Mouse (Mus musculus) kidney, adult 18-20 months (tissue): ENCODE results near the gene Tefm.
"Not testable (repeated sequence)": the region's sequence is repeated elsewhere in the genome, so short reads cannot be mapped to it uniquely, and the experiment has no call there.

Source experiments
- DNase-seq: peaks from one replicate; pipeline ENCODE4 v3.0.0; 2021

The Tefm gene

DNA sequence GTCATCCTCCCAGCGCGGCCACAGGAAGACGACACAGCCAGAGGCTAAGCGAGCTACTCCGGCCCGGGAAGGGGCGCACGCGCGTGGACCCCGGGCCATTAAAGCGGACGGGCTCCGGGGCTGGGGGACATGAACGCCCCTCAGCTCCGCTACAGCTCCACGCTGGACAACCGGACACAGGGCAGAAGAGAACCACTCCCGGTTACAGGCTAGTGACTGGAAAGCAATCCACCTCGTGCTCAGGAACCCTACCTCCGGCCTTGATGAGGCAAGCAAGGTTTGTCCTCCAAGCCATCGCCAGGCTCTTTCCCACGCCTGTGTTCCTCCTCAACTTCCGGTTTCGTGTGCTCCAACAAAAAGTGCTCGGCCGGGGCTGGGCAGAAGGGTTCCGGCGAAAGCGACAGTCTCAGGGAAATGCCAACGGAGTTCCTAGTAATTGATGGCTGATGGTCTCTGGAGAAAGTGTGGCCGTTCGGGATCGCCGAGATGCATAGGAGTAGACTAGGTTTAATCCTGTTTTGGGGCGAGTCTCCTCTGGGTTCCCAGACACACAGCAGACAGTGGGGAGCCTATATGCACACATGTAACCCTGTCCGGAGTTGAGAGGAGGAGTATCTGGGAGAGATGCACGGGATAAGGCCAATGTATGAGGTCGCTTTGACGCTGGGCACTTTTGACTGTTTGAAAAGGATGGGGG is at the start of gene Tefm:
Tefm (minus strand) TSS at position 351 of the 697 bp plus-strand sequence.
- DNase-seq, result peak; percentile 88

DNA sequence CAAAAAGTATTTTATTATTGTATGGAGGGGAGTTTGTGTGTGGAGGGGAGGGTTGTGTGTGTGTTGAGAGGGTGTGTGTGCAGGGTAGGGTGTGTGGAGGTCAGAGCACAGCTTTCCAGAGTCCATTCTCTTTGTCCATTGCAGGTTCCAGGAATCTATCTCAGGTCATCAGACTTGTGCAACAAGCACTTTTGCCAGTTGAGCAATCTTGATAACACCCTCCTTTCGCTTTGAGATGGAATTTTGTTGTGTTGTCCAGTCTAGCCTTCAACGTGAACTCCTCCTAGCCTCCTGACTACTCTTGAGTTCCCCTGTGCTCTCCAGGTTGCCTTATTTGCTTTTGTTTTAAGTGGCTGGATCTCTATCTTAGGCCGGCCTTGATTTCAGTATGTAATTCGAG is 48.3 kb upstream of the Tefm start:
- no peak for DNase-seq

DNA sequence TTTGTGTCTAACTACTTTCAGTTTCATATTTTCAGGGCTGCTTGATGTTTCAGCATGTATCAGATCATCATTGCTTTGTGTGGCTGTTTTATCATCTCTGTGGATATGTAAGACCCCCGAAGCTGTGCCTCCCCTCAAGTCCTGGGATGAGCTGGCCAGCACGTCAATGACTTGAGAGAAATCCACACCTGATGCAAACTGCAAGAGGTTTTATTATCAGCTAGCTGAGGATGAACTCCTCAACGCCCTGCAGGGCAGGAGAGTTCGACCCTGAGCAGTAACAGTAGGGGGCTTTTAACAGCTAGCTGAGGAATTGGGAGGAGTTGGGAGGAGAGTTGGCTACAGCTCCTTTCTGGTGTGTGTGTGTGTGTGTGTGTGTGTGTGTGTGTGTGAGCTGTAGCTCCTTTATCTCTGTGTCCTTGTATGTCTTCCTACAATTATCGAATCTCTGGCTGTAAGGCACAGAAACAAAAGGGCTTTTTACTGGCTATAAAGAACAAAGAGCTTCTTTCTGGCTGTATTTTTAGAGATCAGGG is 43.5 kb upstream of the Tefm start:
- not testable (repeated sequence) for DNase-seq

- DNase-seq, result no peak
These were observed 42.6 kb upstream of the Tefm start for GRCm38 (mm10) chr11:80184531-80185071.

DNA sequence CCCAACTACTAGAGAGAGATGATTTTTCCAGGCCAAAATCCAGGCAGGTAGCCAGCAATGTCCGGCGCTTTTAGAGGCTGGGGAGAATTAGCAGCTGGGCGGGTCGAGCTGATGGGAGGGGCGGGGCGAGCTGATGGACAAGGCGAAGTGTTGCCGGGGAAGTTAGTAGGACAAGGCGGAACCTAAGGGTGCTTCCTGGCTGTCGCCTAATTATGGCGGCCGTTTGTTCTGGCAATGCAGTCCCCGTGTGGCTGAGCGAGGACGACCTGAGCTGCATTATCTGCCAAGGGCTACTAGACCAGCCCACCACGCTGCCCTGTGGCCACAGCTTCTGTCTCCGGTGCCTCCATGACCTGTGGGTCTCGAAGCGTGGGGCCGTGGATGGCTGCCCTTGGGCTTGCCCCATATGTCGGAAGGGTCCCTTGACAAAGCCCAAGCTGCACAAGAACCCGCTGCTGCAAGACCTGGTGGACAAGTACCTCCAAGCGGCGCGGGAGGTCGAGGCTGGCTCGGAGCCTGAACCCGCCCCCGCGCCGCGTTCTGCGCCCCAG is 41.8 kb upstream of the Tefm start, which contains the start of gene Rnf135:
Rnf135 (plus strand) TSS at position 147 of the 551 bp plus-strand sequence.
- peak; percentile 94 for DNase-seq

DNA sequence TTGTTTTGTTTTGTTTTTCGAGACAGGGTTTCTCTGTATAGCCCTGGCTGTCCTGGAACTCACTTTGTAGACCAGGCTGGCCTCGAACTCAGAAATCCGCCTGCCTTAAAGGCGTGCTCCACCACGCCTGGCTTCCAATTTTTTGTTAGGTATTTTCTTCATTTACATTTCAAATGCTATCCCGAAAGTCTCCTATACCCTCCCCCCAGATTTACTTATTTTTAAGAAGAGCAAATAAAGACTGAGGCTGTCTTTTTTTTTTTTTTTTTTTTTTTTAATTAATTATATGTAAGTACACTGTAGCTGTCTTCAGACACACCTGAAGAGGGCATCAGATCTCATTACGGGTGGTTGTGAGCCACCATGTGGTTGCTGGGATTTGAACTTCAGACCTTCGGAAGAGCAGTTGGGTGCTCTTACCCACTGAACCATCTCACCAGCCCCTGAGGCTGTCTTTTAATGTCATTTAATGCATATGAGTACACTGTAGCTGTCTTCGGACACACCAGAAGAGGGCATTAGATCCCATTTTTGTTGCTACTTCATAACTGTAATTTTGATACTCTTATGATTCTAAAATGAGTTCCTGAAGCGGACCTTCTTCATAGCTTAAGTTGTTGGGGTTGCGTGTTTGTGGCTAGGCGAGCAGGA is 41.2 kb upstream of the Tefm start:
- not testable (repeated sequence) for DNase-seq

- no peak for DNase-seq
These were observed 39.2 kb upstream of the Tefm start for GRCm38 (mm10) chr11:80181021-80181749.

- no peak for DNase-seq
These were observed 36.3 kb upstream of the Tefm start for GRCm38 (mm10) chr11:80178316-80178715.

DNA sequence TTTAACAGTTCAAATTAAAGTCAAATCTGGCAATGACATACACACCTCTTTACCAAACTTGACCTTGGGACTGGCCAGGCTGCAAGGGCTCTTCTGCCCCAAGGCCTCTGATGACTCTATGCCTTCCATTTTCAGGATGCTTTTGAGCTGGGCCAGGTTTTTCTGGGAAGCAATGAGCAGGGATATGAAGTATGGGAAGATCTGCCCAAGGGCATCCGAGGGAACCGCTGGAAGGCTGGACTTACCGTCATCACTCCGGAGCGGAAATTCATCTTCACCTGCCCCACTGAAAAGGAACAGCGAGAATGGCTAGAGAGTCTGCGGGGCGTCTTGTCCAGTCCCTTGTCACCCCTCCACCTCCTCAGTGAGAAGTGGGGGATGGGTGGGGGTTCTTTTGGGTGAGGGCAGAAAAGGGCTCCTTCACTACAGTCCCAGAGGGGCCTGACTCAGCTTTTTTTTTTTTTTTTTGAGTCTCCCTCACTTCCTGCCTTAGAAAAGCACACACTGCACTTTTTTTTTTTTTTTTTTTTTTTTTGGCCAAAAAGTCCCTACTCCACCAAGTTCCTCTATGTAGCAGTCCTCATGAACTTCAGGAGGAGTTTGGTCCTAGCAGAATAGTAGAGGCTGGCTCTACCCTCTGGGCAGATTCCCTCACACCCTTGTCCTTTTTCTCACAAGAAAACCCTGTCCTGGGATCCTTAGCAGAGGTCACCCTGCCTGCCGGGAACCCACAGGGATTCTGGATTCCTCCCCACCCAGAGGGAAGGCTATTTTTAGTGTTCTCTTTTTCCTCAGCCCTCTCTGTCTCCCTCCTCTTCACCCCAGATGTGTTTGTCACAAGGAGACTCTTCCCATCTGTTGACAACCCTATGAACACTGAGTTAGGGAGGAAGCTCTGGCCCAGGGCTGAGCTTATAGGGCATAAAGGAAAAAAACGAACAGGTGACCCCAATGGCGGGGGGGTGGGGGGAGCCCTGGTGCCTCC is 35.2 kb upstream of the Tefm start:
- no peak for DNase-seq

DNA sequence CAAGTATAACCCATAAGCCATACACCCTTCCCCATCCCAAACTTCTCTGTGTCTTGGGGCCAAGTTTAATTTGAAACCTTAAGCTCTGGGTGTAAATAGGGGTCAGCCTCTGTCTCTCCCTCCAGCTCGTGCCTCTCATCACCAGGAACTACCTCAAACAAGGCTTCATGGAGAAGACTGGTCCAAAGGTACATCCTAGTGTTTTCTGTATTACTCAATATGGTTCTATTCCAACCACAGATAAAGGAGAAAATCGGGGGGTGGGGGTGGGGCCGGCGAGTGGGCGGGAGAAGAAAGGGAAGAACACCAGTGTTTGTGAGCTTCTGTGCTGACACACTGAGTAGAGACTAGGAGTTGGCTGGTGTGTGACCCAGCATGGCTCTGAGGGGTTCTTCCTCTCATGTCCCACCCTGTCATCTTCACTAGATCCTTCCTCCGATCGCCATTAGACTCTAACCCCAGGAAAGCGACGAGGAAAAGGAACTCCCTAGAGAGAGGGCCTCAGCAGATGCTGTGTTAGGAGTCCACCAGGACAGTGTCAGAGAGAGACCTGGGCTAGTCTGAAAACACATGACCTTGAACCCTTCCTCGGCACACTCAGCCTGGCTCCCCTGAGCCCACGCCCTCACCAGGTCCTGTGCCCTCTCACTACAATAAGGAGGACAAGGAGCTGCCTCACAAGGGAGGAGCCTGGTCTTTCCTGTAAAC is 32.1 kb upstream of the Tefm start:
- no peak for DNase-seq

DNA sequence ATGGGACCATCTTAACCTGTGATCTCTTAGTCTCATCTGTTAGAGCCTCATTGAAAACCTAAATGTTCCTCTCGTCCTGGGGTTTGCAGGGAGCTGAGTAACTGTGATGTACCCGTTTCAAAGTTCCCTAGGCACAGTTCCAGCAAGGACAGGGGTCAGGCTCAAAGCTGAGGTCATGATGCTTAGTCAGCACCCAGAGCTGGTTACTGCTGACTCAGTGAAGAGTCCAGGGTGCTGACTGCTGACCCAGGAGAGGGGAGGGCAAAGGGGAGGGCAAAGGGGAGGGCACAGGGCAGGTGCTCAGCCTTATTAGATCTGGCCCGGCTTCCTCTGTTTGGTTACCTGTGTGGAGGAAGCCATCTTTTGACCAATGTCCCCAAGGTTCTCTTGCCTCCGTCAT is 29.9 kb upstream of the Tefm start:
- peak; percentile 81 for DNase-seq

DNA sequence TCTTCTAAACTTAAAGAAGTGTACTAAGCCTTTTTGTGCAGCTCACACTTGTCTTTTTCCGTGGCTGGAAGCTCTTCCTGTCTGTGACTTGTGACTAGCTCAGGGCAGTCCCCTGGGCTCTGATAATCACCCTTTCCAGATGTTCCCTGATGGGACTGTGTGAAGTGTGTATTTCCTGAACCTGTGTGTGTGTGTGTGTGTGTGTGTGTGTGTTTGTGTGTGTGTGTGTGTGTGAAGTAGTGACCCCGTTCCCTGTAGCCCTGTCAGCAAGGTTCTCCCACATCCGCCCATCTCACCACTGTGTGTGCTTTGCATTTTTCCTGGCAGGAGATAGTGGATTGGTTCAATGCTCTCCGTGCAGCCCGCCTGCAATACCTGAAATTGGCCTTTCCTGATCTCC is 28.4 kb upstream of the Tefm start:
- no peak for DNase-seq

DNA sequence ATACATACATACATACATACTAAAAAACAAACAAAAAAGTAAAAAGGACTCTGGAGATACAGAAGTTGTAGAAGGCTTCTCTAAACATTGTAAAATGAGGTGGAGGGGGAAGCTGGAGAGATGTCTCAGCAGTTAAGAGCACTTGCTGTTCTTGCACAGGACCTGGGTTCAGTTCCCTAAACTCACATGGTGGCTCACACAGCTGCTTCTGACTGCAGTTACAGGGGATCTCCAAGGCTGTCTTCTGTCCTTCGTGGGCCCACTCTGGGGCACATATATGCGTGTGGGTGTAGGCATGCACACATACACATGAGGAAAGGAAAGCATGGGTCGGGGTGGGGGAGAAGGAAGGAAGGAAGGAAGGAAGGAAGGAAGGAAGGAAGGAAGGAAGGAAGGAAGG is 27.7 kb upstream of the Tefm start:
- DNase-seq, result no peak

DNA sequence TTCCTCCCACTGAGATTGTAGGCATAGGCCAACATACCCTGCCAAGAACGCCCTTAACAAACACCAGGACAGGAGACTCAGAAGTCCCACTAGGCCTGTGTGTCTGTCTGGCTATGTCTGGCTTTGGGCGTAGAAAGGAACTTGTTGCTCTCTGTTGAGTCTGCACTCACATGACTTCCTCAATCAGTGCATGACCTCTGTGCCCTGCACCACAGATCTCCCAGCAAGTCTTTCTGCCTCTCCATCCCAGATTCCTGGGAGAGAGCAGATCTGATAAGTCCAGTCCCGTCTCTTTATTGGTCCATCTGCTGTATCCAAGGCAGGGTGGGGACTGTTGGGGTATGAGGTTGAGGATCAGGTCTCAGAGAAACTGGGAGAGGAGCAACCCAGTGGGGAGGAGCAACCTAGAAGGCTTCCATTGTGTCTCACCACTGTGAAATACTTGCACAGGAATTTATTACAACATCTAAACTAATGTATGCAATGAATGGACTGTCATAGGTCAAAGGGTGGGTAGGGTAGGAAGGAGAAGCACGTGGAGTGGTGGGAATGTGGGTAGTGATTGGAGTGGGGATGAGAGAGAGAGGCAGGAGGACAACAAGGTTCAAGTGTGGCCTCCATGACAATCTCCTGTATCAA is 26.8 kb upstream of the Tefm start:
- DNase-seq, result no peak

DNA sequence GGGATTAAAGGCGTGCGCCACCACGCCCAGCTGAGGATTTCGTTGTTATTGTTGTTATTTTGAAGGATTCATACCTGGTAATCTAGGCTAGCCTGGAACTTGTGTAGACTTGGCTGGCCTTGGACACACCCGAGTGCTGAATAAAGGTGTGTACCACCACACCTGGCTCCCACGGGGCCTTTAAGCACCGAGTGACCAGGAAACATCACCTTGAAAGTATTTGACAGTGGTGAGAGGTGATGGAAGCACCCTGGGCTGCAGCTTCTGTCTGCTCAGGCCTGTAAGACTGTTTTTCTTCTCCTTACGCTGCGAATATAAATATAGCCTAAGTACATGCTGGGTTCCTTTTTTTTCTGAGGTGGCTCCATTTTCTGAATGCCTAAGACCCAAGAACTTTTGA is 26.1 kb upstream of the Tefm start:
- no peak for DNase-seq

- DNase-seq, result peak; percentile 58
These were observed 22.2 kb upstream of the Tefm start for GRCm38 (mm10) chr11:80164224-80164623.

- no peak for DNase-seq
These were observed 21.6 kb upstream of the Tefm start for GRCm38 (mm10) chr11:80163362-80164116.

- DNase-seq, result no peak
These were observed 19.1 kb upstream of the Tefm start for GRCm38 (mm10) chr11:80161041-80161440.

DNA sequence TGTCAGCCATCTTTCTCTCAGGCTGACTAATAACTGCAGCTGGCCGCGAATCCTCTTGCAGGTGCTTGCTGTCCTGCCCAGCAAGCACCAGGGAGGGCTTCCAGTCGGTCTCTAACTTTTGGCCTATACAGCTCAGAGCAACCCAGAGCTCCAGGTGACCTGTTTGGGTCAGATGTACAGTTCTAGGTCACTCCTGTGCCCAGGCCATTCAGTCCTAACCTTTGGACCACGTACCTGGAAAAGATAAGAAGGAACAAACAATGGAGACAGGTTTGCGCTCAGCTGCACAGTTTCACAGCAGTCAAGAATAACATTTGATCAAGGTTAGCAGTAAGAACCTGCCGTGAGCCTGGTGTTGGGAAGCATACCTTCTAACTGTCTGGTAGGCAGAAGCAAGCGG is 17.0 kb upstream of the Tefm start:
- DNase-seq, result no peak

- DNase-seq, result no peak
These were observed 14.9 kb upstream of the Tefm start for GRCm38 (mm10) chr11:80156841-80157240.
